Mouse (Mus musculus): ENCODE measurements around the gene Dnase1l2.

Gene Dnase1l2

GRCm38 (mm10) chr17:24442632-24443155 lies at the start of gene Dnase1l2:
Gene Dnase1l2 (minus strand): TSS chr17:24443105.
- no peak for DNase-seq (ENCODE audit: low spot score in 2 of 2)

- DNase-seq (ENCODE audit: low spot score in 2 of 2): no peak
These were observed 47.5 kb upstream of the Dnase1l2 start for GRCm38 (mm10) chr17:24490399-24490798.

GRCm38 (mm10) chr17:24489265-24490030 lies 46.5 kb upstream of the Dnase1l2 start:
- DNase-seq (ENCODE audit: low spot score in 2 of 2): no peak

GRCm38 (mm10) chr17:24488662-24489264 lies 45.9 kb upstream of the Dnase1l2 start:
- no peak for DNase-seq (ENCODE audit: low spot score in 2 of 2)

GRCm38 (mm10) chr17:24488186-24488661 lies 45.3 kb upstream of the Dnase1l2 start, which contains the start of gene Caskin1:
Gene Caskin1 (plus strand): TSS chr17:24488601.
- DNase-seq (ENCODE audit: low spot score in 2 of 2): no peak

- no peak for DNase-seq (ENCODE audit: low spot score in 2 of 2)
These were observed 42.4 kb upstream of the Dnase1l2 start for GRCm38 (mm10) chr17:24485090-24485860.

GRCm38 (mm10) chr17:24483495-24483894 lies 40.6 kb upstream of the Dnase1l2 start:
- no peak for DNase-seq (ENCODE audit: low spot score in 2 of 2)

- no peak for DNase-seq (ENCODE audit: low spot score in 2 of 2)
These were observed 38.3 kb upstream of the Dnase1l2 start for GRCm38 (mm10) chr17:24481027-24481815.

- no peak for DNase-seq (ENCODE audit: low spot score in 2 of 2)
These were observed 37.4 kb upstream of the Dnase1l2 start for GRCm38 (mm10) chr17:24480201-24480826.

- no peak for DNase-seq (ENCODE audit: low spot score in 2 of 2)
These were observed 36.5 kb upstream of the Dnase1l2 start for GRCm38 (mm10) chr17:24479431-24479830.

- peak; percentile 97 for DNase-seq (ENCODE audit: low spot score in 2 of 2)
These were observed 35.9 kb upstream of the Dnase1l2 start, which contains the start of gene Mlst8 for GRCm38 (mm10) chr17:24478663-24479380. Gene Mlst8 (minus strand): TSS chr17:24479078.

- DNase-seq (ENCODE audit: low spot score in 2 of 2): no peak
These were observed 35.2 kb upstream of the Dnase1l2 start for GRCm38 (mm10) chr17:24477985-24478600.

- DNase-seq (ENCODE audit: low spot score in 2 of 2): no peak
These were observed 34.4 kb upstream of the Dnase1l2 start for GRCm38 (mm10) chr17:24477053-24477984.

- DNase-seq (ENCODE audit: low spot score in 2 of 2): no peak
These were observed 33.3 kb upstream of the Dnase1l2 start for GRCm38 (mm10) chr17:24476022-24476776.

GRCm38 (mm10) chr17:24475586-24475985 lies 32.7 kb upstream of the Dnase1l2 start:
- DNase-seq (ENCODE audit: low spot score in 2 of 2): no peak

- DNase-seq (ENCODE audit: low spot score in 2 of 2): peak in 1 of 2 experiments; percentile 28
These were observed 31.7 kb upstream of the Dnase1l2 start for GRCm38 (mm10) chr17:24474557-24474956.

GRCm38 (mm10) chr17:24473612-24474275 lies 30.8 kb upstream of the Dnase1l2 start, which contains the start of gene Bricd5:
Gene Bricd5 (plus strand): TSS chr17:24473884.
- no peak for DNase-seq (ENCODE audit: low spot score in 2 of 2)

Measured in frontal cortex, postnatal 25 days (tissue).